Mouse (Mus musculus) midbrain, embryonic 13.5 days (tissue): ENCODE data around the gene Zdhhc18. TPM values are rescaled to one million over a fixed set of nuclear protein-coding genes. Genes with fewer than 3 reads are reported as not detected.
"Not testable (repeated sequence)": the region's sequence is repeated elsewhere in the genome, so short reads cannot be mapped to it uniquely, and the experiment has no call there.

Source experiments
- ATAC-seq: fragments of 200-750 bp; cut with Nextera tagmentation; 2 replicates; pipeline ENCODE4 v1.8.0; 2017; ENCODE audit warnings: mild to moderate bottlenecking, moderate TSS enrichment, moderate library complexity
- H3K27ac ChIP-seq: fragments of 300-500 bp; sonication (generic); 2 replicates; pipeline ENCODE4 v1.5.1; 2015; ENCODE audit warnings: inconsistent platforms, mild to moderate bottlenecking, moderate library complexity
- H3K27me3 ChIP-seq: fragments of 300-500 bp; sonication (generic); 2 replicates; pipeline ENCODE4 v1.6.1; 2015; ENCODE audit warnings: mild to moderate bottlenecking, inconsistent platforms
- H3K36me3 ChIP-seq: fragments of 300-500 bp; sonication (generic); 2 replicates; pipeline ENCODE4 v1.6.1; 2015; ENCODE audit warnings: mild to moderate bottlenecking, inconsistent platforms
- H3K4me1 ChIP-seq: fragments of 300-500 bp; sonication (generic); replicated peaks from 2 replicates; pipeline ENCODE4 v1.6.1; 2015; ENCODE audit warnings: inconsistent platforms
- H3K4me2 ChIP-seq: fragments of 300-500 bp; sonication (generic); replicated peaks from 2 replicates; pipeline ENCODE4 v1.6.1; 2015; ENCODE audit warnings: moderate library complexity, mild to moderate bottlenecking, inconsistent platforms
- H3K4me3 ChIP-seq: fragments of 300-500 bp; sonication (generic); replicated peaks from 2 replicates; pipeline ENCODE4 v1.5.1; 2015; ENCODE audit warnings: mild to moderate bottlenecking, inconsistent platforms
- H3K9ac ChIP-seq: fragments of 300-500 bp; sonication (generic); replicated peaks from 2 replicates; pipeline ENCODE4 v1.6.1; 2015; ENCODE audit warnings: mild to moderate bottlenecking, inconsistent platforms
- H3K9me3 ChIP-seq: fragments of 300-500 bp; sonication (generic); 2 replicates; pipeline ENCODE4 v1.6.1; 2016; ENCODE audit warnings: mild to moderate bottlenecking, inconsistent platforms
- WGBS: fragments of 180-500 bp; shearing (Covaris S2); methylation state at CpG from one replicate; pipeline ENCODE4 v1.1.7; 2015; 5-methylcytosine and 5-hydroxymethylcytosine counted together
- polyA plus RNA-seq: library from polyadenylated mRNA; unstranded; fragments of >200 nt; fragmentation: Nextera tagmentation; extraction: Ambion mirVana; gene quantifications from 2 replicates; pipeline ENCODE4 v1.2.1, GENCODE M21; 2015

The Zdhhc18 gene
- polyA plus RNA-seq, 1 experiment from 2014 or later = 3.5 TPM

- Histone ChIP-seq H3K27ac (peak overlapping the region; percentile 74), H3K36me3 (peaks cover 22% of the 10 kb centered on the region), H3K4me2 (peak overlapping the region; percentile 33), H3K27me3 (no peaks in the 10 kb centered on the region), H3K4me3 (0 out of 2 replicates have a peak overlapping the region, but pooled peaks have one; percentile 0), H3K9ac (0 out of 2 replicates have a peak overlapping the region, but pooled peaks have one; percentile 19), H3K4me1 (peaks cover 18% of the 10 kb centered on the region), H3K9me3 (no peaks in the 10 kb centered on the region)
- peak; percentile 68 for ATAC-seq
- WGBS = 24% methylated on average over 10 of the region's 10 CpGs
Measured at GRCm38 (mm10) chr4:133660193-133661155, 10.5 kb upstream of the Zdhhc18 start.

GRCm38 (mm10) chr4:133659497-133660192 is 9.7 kb upstream of the Zdhhc18 start:
- H3K27ac ChIP-seq = peak overlapping the region; percentile 74
- H3K27me3 ChIP-seq = no peaks in the 10 kb centered on the region
- ATAC-seq = no peak
- H3K36me3 ChIP-seq = peaks cover 14% of the 10 kb centered on the region
- no peak overlapping the region for H3K9ac ChIP-seq
- H3K9me3 ChIP-seq = no peaks in the 10 kb centered on the region
- H3K4me1 ChIP-seq = peaks cover 18% of the 10 kb centered on the region
- peak overlapping the region; percentile 33 for H3K4me2 ChIP-seq
- H3K4me3 ChIP-seq = 0 out of 2 replicates have a peak overlapping the region, but pooled peaks have one; percentile 0
- 18% methylated on average over 15 of the region's 15 CpGs for WGBS

GRCm38 (mm10) chr4:133658729-133659128 is 8.8 kb upstream of the Zdhhc18 start:
- Histone ChIP-seq H3K9me3 (no peaks in the 10 kb centered on the region), H3K27ac (no peak overlapping the region), H3K9ac (no peak overlapping the region), H3K4me1 (peaks cover 18% of the 10 kb centered on the region), H3K4me2 (no peak overlapping the region), H3K27me3 (no peaks in the 10 kb centered on the region), H3K36me3 (peaks cover 9% of the 10 kb centered on the region), H3K4me3 (no peak overlapping the region)
- no peak for ATAC-seq
- 42% methylated on average over 2 of the region's 2 CpGs for WGBS

- H3K36me3 ChIP-seq = peaks cover 9% of the 10 kb centered on the region
- 46% methylated on average over 5 of the region's 5 CpGs for WGBS
- H3K4me3 ChIP-seq = no peak overlapping the region
- H3K9me3 ChIP-seq = no peaks in the 10 kb centered on the region
- peaks cover 18% of the 10 kb centered on the region for H3K4me1 ChIP-seq
- no peak overlapping the region for H3K4me2 ChIP-seq
- H3K27ac ChIP-seq = no peak overlapping the region
- H3K27me3 ChIP-seq = no peaks in the 10 kb centered on the region
- H3K9ac ChIP-seq = no peak overlapping the region
- no peak for ATAC-seq
Measured at GRCm38 (mm10) chr4:133657829-133658458, 8.0 kb upstream of the Zdhhc18 start.

- ATAC-seq = no peak
- H3K9ac ChIP-seq = no peak overlapping the region
- no peak overlapping the region for H3K4me3 ChIP-seq
- peaks cover 18% of the 10 kb centered on the region for H3K4me1 ChIP-seq
- no peaks in the 10 kb centered on the region for H3K27me3 ChIP-seq
- no peak overlapping the region for H3K4me2 ChIP-seq
- H3K36me3 ChIP-seq = peaks cover 3% of the 10 kb centered on the region
- 11% methylated on average over 4 of the region's 4 CpGs for WGBS
- no peak overlapping the region for H3K27ac ChIP-seq
- H3K9me3 ChIP-seq = no peaks in the 10 kb centered on the region
Measured at GRCm38 (mm10) chr4:133656997-133657396, 7.0 kb upstream of the Zdhhc18 start.

GRCm38 (mm10) chr4:133656294-133656693 is 6.3 kb upstream of the Zdhhc18 start:
- ATAC-seq = no peak
- WGBS = 45% methylated on average over 4 of the region's 4 CpGs

GRCm38 (mm10) chr4:133654070-133654469 is 4.1 kb upstream of the Zdhhc18 start:
- not testable (repeated sequence) for H3K36me3 ChIP-seq, H3K9ac ChIP-seq, ATAC-seq, H3K27me3 ChIP-seq, H3K4me2 ChIP-seq, H3K9me3 ChIP-seq, H3K4me3 ChIP-seq, H3K4me1 ChIP-seq, H3K27ac ChIP-seq
- WGBS = 98% methylated on average over 5 of the region's 5 CpGs

More at GRCm38 (mm10) chr4:133656294-133656693, 6.3 kb upstream of the Zdhhc18 start:
- no peak overlapping the region for H3K4me2 ChIP-seq
- H3K27me3 ChIP-seq = no peaks in the 10 kb centered on the region
- H3K9me3 ChIP-seq = no peaks in the 10 kb centered on the region
- H3K9ac ChIP-seq = no peak overlapping the region
- H3K4me1 ChIP-seq = peaks cover 18% of the 10 kb centered on the region
- no peaks in the 10 kb centered on the region for H3K36me3 ChIP-seq
- H3K4me3 ChIP-seq = no peak overlapping the region
- H3K27ac ChIP-seq = no peak overlapping the region

- Histone ChIP-seq H3K9me3 (no peaks in the 10 kb centered on the region), H3K27me3 (no peaks in the 10 kb centered on the region), H3K4me3 (no peak overlapping the region), H3K4me1 (no peaks in the 10 kb centered on the region), H3K9ac (no peak overlapping the region), H3K4me2 (no peak overlapping the region), H3K27ac (no peak overlapping the region), H3K36me3 (no peaks in the 10 kb centered on the region)
- ATAC-seq = no peak
- 79% methylated on average over 10 of the region's 10 CpGs for WGBS
Measured at GRCm38 (mm10) chr4:133652746-133653145, 2.8 kb upstream of the Zdhhc18 start.

- no peak overlapping the region for H3K9ac ChIP-seq
- H3K27ac ChIP-seq = no peak overlapping the region
- no peaks in the 10 kb centered on the region for H3K9me3 ChIP-seq
- H3K4me1 ChIP-seq = no peaks in the 10 kb centered on the region
- H3K4me2 ChIP-seq = no peak overlapping the region
- no peak for ATAC-seq
- WGBS = 80% methylated on average over 4 of the region's 4 CpGs
- no peak overlapping the region for H3K4me3 ChIP-seq
- no peaks in the 10 kb centered on the region for H3K27me3 ChIP-seq
- H3K36me3 ChIP-seq = no peaks in the 10 kb centered on the region
Measured at GRCm38 (mm10) chr4:133651986-133652385, 2.0 kb upstream of the Zdhhc18 start.

- 56% methylated on average over 10 of the region's 10 CpGs for WGBS
- ATAC-seq = no peak
- H3K9ac ChIP-seq = no peak overlapping the region
Measured at GRCm38 (mm10) chr4:133651445-133651844, 1.5 kb upstream of the Zdhhc18 start.

GRCm38 (mm10) chr4:133649464-133649863 is 490 bp downstream of the Zdhhc18 start:
- 82% methylated on average over 5 of the region's 5 CpGs for WGBS
- Histone ChIP-seq H3K4me3 (peak overlapping the region; percentile 5; the same call in 1 of the 2 replicates), H3K4me2 (peak overlapping the region; percentile 42; the same call in 1 of the 2 replicates)
- ATAC-seq, H3K9ac ChIP-seq, H3K4me1 ChIP-seq, H3K27ac ChIP-seq, H3K27me3 ChIP-seq, H3K9me3 ChIP-seq, H3K36me3 ChIP-seq: not testable (repeated sequence)

More at GRCm38 (mm10) chr4:133651445-133651844, 1.5 kb upstream of the Zdhhc18 start:
- no peaks in the 10 kb centered on the region for H3K4me1 ChIP-seq
- no peak overlapping the region for H3K4me3 ChIP-seq
- no peaks in the 10 kb centered on the region for H3K27me3 ChIP-seq
- H3K27ac ChIP-seq = no peak overlapping the region
- H3K4me2 ChIP-seq = no peak overlapping the region
- no peaks in the 10 kb centered on the region for H3K36me3 ChIP-seq
- H3K9me3 ChIP-seq = no peaks in the 10 kb centered on the region
